Mouse (Mus musculus) limb, embryonic 12.5 days (tissue): ENCODE data around the gene Npepps. TPM values are rescaled to one million over a fixed set of nuclear protein-coding genes. Genes with fewer than 3 reads are reported as not detected.
"Not testable (repeated sequence)": the region's sequence is repeated elsewhere in the genome, so short reads cannot be mapped to it uniquely, and the experiment has no call there.

Experiments
- ATAC-seq: fragments of 200-750 bp; cut with Nextera tagmentation; 2 replicates; pipeline ENCODE4 v1.8.0; 2017; ENCODE audit warnings: low read depth, moderate TSS enrichment; ENCODE audit not compliant: insufficient number of reproducible peaks, insufficient read depth, low FRiP score, low TSS enrichment
- H3K27ac ChIP-seq: fragments of 300-500 bp; sonication (generic); 2 replicates; pipeline ENCODE4 v1.5.1; 2016; ENCODE audit warnings: mild to moderate bottlenecking, moderate library complexity
- H3K27me3 ChIP-seq: fragments of 300-500 bp; sonication (generic); 2 replicates; pipeline ENCODE4 v1.6.1; 2016; ENCODE audit warnings: mild to moderate bottlenecking, moderate library complexity
- H3K36me3 ChIP-seq: fragments of 300-500 bp; sonication (generic); 2 replicates; pipeline ENCODE4 v1.6.1; 2016; ENCODE audit warnings: mild to moderate bottlenecking, moderate library complexity
- H3K4me1 ChIP-seq: fragments of 300-500 bp; sonication (generic); replicated peaks from 2 replicates; pipeline ENCODE4 v1.6.1; 2016
- H3K4me2 ChIP-seq: fragments of 300-500 bp; sonication (generic); 2 replicates; pipeline ENCODE4 v1.6.1; 2016; ENCODE audit warnings: mild to moderate bottlenecking, moderate library complexity
- H3K4me3 ChIP-seq: fragments of 300-500 bp; sonication (generic); replicated peaks from 2 replicates; pipeline ENCODE4 v1.5.1; 2016; ENCODE audit warnings: mild to moderate bottlenecking
- H3K9ac ChIP-seq: fragments of 300-500 bp; sonication (generic); replicated peaks from 2 replicates; pipeline ENCODE4 v1.6.1; 2016; ENCODE audit warnings: mild to moderate bottlenecking, moderate library complexity
- H3K9me3 ChIP-seq: fragments of 300-500 bp; sonication (generic); 2 replicates; pipeline ENCODE4 v1.6.1; 2016; ENCODE audit warnings: mild to moderate bottlenecking, moderate library complexity
- WGBS: fragments of 180-500 bp; shearing (Covaris S2); methylation state at CpG from one replicate; pipeline ENCODE4 v1.1.7; 2016; 5-methylcytosine and 5-hydroxymethylcytosine counted together
- polyA plus RNA-seq: library from polyadenylated mRNA; unstranded; fragments of >200 nt; fragmentation: Nextera tagmentation; extraction: Ambion mirVana; gene quantifications from 2 replicates; pipeline ENCODE4 v1.2.1, GENCODE M21; 2016

Gene Npepps
- polyA plus RNA-seq, 1 experiment from 2014 or later = 85.8 TPM

DNA sequence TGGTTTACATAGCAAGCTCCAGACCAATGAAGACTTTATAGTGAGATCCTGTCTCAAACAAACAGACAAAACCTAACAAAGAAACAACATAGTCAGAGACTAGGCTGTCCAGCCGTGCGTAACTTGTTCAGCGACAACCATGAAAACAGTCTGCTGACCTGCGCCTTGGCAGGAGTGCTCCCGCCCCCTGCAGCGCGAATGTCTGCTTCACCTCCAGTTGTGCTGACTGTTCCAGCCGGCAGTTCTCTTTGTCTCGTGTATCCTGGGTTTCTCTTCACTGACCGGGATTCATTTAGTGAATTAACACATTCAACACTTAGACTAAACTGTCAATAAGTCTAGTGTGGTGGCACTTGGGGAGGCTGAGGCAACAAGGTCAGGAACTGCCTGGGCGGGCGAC is 83.9 kb downstream of the Npepps start:
- H3K9me3 ChIP-seq = no peaks in the 10 kb centered on the region
- no peak overlapping the region for H3K4me2 ChIP-seq
- WGBS = 76% methylated on average over 12 of the region's 12 CpGs
- no peak overlapping the region for H3K9ac ChIP-seq
- peaks cover 4% of the 10 kb centered on the region; the same call in 1 of the 2 replicates for H3K36me3 ChIP-seq
- no peaks in the 10 kb centered on the region for H3K4me1 ChIP-seq
- no peak overlapping the region for H3K27ac ChIP-seq
- no peaks in the 10 kb centered on the region for H3K27me3 ChIP-seq
- H3K4me3 ChIP-seq = no peak overlapping the region
- ATAC-seq = no peak

DNA sequence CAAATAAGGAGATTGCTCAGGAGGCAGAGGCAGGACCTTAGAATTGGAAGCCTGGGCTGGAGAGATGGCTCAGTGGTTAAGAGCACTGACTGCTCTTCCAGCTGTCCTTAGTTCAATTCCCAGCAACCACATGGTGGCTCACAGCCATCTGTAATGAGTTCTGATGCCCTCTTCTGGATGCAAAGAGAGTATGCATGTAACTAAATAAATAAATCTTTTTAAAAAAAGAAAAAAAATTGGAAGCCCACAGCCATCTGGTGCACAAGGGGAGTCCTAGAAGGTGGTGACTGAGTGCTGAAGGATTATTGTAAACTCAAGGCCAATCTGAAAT is 87.9 kb downstream of the Npepps start:
- Histone ChIP-seq H3K9ac (no peak overlapping the region), H3K27me3 (no peaks in the 10 kb centered on the region), H3K4me2 (no peak overlapping the region), H3K4me1 (peaks cover 8% of the 10 kb centered on the region), H3K9me3 (no peaks in the 10 kb centered on the region), H3K4me3 (no peak overlapping the region), H3K27ac (no peak overlapping the region), H3K36me3 (peaks cover 4% of the 10 kb centered on the region)
- ATAC-seq = no peak

DNA sequence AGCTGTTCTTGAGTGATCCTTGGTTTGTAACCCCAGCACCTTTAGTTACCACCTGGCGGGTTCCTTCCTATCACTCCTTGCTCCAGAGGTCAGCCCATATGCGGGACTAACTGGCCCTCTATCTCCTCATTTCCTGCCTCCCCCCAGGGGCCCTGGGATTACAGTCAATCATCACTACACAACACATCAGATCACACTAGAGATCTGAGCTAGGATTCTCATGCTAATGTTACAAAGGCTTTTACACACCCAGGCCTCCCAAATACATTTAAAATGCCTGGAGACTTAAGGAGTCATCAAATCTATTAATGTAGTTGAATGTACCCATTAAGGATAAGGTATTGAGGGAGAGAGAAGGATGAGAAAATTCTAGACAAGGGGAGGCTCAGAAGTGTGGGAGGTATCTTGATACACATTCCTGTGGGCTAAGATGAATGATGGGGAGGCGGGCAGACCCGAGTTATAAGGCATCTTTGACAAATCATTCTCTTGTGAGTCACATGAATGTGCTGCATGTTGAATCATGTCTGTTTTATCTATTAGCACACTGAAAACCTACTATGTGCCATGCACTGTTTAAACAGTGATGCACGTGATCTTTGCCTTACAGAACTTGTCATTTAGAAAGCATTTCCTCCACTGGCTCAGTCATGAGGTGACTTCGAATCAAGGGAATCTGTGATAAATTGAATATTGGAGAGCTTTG is 88.4 kb downstream of the Npepps start:
- Histone ChIP-seq H3K4me1 (peaks cover 8% of the 10 kb centered on the region), H3K4me3 (no peak overlapping the region), H3K9ac (no peak overlapping the region), H3K27ac (no peak overlapping the region), H3K27me3 (no peaks in the 10 kb centered on the region), H3K36me3 (peaks cover 4% of the 10 kb centered on the region), H3K4me2 (no peak overlapping the region), H3K9me3 (no peaks in the 10 kb centered on the region)
- WGBS = 77% methylated on average over 6 of the region's 6 CpGs
- ATAC-seq = no peak

- H3K27ac ChIP-seq = no peak overlapping the region
- no peak overlapping the region for H3K4me2 ChIP-seq
- no peak overlapping the region for H3K4me3 ChIP-seq
- no peak overlapping the region for H3K9ac ChIP-seq
- no peak for ATAC-seq
- H3K36me3 ChIP-seq = peaks cover 9% of the 10 kb centered on the region
- no peaks in the 10 kb centered on the region for H3K27me3 ChIP-seq
- H3K4me1 ChIP-seq = peaks cover 14% of the 10 kb centered on the region
- no peaks in the 10 kb centered on the region for H3K9me3 ChIP-seq
- 91% methylated on average over 6 of the region's 6 CpGs for whole genome bisulfite sequencing
These were observed 89.4 kb downstream of the Npepps start for GRCm38 (mm10) chr11:97190992-97191391.

DNA sequence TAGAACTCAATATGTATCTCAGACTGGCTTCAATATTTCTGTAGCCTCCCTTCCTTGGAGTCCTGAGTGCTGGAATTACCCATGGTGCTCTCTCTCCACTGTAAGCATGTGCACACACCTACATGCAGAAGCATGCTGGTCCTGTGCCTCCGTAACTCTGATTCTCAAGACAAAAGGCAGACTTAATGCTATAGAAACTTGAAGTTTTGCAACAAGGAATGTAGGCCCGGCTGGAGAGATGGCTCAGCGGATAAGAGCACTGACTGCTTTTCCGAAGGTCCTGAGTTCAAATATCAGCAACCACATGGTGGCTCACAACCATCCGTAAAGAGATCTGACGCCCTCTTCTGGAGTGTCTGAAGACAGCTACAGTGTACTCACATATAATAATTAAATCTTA is 90.8 kb downstream of the Npepps start:
- H3K9ac ChIP-seq, H3K27ac ChIP-seq, ATAC-seq, H3K4me3 ChIP-seq, H3K27me3 ChIP-seq, H3K9me3 ChIP-seq: not testable (repeated sequence)
- Histone ChIP-seq H3K4me2 (peak overlapping the region; percentile 78; the same call in 1 of the 2 replicates), H3K36me3 (peaks cover 21% of the 10 kb centered on the region), H3K4me1 (peaks cover 26% of the 10 kb centered on the region)
- 88% methylated on average over 6 of the region's 6 CpGs for WGBS

DNA sequence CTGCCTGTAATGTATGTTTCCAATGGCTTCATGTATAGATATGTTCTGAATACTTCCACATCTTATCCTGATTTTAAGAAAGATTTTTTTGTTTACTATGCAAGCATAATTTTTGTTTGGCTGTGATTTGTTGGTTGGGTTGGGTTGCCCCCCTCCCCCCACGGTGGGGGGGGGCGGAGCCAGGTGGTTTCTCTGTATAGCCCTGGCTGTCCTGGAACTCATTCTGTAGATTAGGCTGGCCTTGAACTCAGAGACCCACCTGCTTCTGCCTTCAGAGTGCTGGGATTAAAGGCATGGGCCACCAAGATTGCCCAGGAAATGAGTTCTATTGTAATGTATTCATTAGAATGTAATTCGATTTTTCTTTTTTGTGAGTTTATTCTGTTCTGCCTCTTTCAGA is 91.2 kb downstream of the Npepps start:
- peak overlapping the region; percentile 89 for H3K4me3 ChIP-seq
- H3K9ac ChIP-seq = no peak overlapping the region
- H3K27me3 ChIP-seq = no peaks in the 10 kb centered on the region
- no peaks in the 10 kb centered on the region for H3K9me3 ChIP-seq
- peak overlapping the region; percentile 96 for H3K27ac ChIP-seq
- peak overlapping the region; percentile 78 for H3K4me2 ChIP-seq
- 36% methylated on average over 3 of the region's 3 CpGs for WGBS
- ATAC-seq = no peak
- H3K4me1 ChIP-seq = peaks cover 30% of the 10 kb centered on the region
- peaks cover 25% of the 10 kb centered on the region for H3K36me3 ChIP-seq

DNA sequence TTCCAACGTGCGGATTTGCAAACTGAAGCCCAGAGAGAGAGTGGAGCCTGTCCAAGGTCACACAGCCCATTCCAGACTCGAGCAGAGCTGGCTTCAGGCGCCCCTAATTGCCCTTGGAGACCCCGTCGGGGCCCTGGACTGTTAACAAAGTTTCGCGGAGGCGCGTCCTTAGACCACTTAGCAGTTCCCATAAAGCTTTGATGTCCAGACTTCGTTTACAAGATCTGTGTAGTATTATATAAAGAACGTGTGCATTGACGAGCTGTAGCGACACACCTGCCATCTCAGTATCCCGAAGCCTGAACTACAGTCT is 91.8 kb downstream of the Npepps start:
- H3K36me3 ChIP-seq = peaks cover 28% of the 10 kb centered on the region

GRCm38 (mm10) chr11:97187764-97188642 is 92.4 kb downstream of the Npepps start, which contains the start of gene Kpnb1:
TSS of gene Kpnb1 (minus strand) at chr11:97187881.
- H3K4me2 ChIP-seq = peak within 1 kb of the TSS; percentile 78
- H3K27ac ChIP-seq = peak within 1 kb of the TSS; percentile 98
- peaks cover 30% of the 10 kb centered on the region for H3K4me1 ChIP-seq
- H3K9me3 ChIP-seq = no peaks in the 10 kb centered on the region
- H3K36me3 ChIP-seq = peaks cover 34% of the 10 kb centered on the region
- H3K27me3 ChIP-seq = no peaks in the 10 kb centered on the region
- H3K4me3 ChIP-seq = peak within 1 kb of the TSS; percentile 89
- under 1% methylated on average over 80 of the region's 101 CpGs for WGBS
- H3K9ac ChIP-seq = peak within 1 kb of the TSS; percentile 93
- ATAC-seq = peak; percentile 98

More for the DNA sequence above, 91.8 kb downstream of the Npepps start:
- no peaks in the 10 kb centered on the region for H3K27me3 ChIP-seq
- 0% methylated on average over 15 of the region's 15 CpGs for WGBS
- H3K4me3 ChIP-seq = peak overlapping the region; percentile 89
- peak overlapping the region; percentile 78 for H3K4me2 ChIP-seq
- H3K9me3 ChIP-seq = no peaks in the 10 kb centered on the region
- H3K9ac ChIP-seq = peak overlapping the region; percentile 70
- peaks cover 30% of the 10 kb centered on the region for H3K4me1 ChIP-seq
- no peak for ATAC-seq
- peak overlapping the region; percentile 96 for H3K27ac ChIP-seq

DNA sequence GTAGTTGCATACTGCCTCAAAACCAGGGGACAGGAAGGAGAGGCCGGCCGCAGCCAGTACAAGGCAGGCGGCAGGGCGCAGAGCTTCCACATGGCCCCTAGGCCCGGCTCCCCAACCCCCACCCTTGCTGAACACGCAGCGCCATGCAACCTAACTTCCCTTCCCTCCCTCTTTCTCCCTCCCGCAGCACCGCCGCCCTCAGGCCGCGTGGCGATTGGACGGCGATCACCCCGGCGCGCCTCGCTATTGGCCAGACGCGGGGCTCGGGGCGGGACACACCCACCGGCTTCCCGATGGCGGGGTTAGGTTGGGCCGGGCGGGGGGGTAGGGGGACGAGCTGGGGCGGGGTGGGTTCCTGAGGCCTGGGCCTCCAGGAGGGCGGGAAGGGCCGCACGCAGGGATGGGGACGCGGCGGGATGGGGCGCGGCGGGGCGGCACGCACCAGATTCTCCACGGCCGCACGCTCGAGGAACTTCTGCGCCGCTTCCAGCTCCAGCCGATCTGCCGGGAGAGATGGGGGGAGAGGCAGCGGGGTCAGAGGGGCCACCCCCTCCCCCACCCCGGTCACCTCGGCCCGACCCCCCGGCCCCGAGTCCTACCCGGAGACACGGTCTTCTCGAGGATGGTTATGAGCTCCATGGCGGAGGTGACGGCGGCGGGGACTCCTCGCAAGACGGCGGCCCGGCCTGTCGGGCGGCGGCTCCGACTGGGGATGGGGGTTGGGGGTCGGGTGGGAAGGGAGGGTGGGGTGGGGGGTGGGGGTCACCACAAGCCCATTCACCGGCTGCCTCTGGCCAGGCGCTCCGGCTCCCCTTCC is 93.3 kb downstream of the Npepps start:
- peak overlapping the region; percentile 89 for H3K4me3 ChIP-seq
- peak overlapping the region; percentile 98 for H3K27ac ChIP-seq
- no peaks in the 10 kb centered on the region for H3K9me3 ChIP-seq
- peaks cover 30% of the 10 kb centered on the region for H3K4me1 ChIP-seq
- peak; percentile 53 for ATAC-seq
- H3K36me3 ChIP-seq = peaks cover 42% of the 10 kb centered on the region
- WGBS = under 1% methylated on average over 70 of the region's 74 CpGs
- peak overlapping the region; percentile 77 for H3K4me2 ChIP-seq
- H3K9ac ChIP-seq = peak overlapping the region; percentile 93
- no peaks in the 10 kb centered on the region for H3K27me3 ChIP-seq

DNA sequence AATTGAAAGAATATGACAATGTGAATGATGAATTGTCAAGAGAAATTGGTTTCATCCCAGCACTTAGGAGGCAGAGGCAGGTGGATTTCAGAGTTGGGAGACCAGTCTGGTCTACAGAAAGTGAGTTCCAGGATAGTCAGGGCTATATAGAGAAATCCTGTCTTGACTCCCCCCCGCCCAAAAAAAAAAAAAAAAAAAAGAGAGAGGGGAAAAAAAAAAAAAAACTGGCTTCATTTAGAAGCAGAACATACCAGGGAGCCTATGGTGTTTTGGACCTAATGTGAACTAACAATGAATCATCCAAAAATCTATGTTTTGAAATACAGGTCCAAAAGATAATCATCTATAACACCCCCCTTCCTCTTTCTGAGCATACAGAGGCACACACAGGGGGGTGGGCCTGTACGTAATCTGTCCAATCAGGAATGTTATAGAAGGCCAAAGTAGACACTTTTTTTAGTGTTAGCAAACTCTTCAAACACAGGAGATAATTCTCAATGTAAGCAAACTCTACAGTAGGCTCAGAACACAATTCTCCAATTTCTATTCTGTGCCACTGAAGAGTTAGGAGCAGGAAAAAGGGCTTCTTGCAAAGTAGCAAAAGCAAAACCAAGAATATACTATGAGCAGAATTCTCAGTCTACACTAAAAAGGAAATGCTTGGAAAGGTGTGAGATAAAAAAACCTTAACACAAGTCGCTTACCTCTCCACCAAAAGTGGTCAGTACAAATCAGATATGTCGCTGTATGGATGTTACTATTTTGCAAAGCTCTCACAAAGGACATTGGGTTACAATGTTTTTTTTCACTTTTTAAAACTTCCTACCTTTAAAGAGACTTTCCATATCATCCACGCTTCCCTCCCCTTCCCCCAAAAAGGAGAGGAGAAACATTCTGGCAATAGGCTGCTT is 94.5 kb downstream of the Npepps start:
- Histone ChIP-seq H3K27me3 (no peaks in the 10 kb centered on the region), H3K4me1 (peaks cover 30% of the 10 kb centered on the region)

More for the DNA sequence above, 94.5 kb downstream of the Npepps start:
- H3K27ac ChIP-seq = no peak overlapping the region
- H3K4me2 ChIP-seq = peak overlapping the region; percentile 77
- 67% methylated on average over 5 of the region's 5 CpGs for WGBS
- H3K4me3 ChIP-seq = peak overlapping the region; percentile 89
- no peak for ATAC-seq
- no peaks in the 10 kb centered on the region for H3K9me3 ChIP-seq
- H3K9ac ChIP-seq = peak overlapping the region; percentile 93
- H3K36me3 ChIP-seq = peaks cover 54% of the 10 kb centered on the region
